ENCODE assay signal across 8 mouse cellular contexts in genomic region chr12:116484991-116485390, GRCm38 (mm10). TPM values are rescaled to one million over a fixed set of nuclear protein-coding genes. Genes with fewer than 3 reads are reported as not detected.
DNase-seq lines count a peak whose midpoint lies in the region; ATAC-seq and TF ChIP-seq lines count a peak whose summit lies in the region.

No protein-coding gene starts in this region.

- 66% methylated on average over 8 of the region's 8 CpGs for WGBS in lung, embryonic 16.5 days
- 79% methylated on average over 8 of the region's 8 CpGs for WGBS in limb, embryonic 14.5 days
- 67% methylated on average over 8 of the region's 8 CpGs for WGBS in stomach, postnatal 0 days

- no peak overlapping the region for H3K4me3 ChIP-seq in lung, embryonic 16.5 days (ENCODE audit: low read length)
- H3K4me3 ChIP-seq in limb, embryonic 14.5 days (replicated peaks; ENCODE audit: low read length) = no peak overlapping the region
- H3K4me3 ChIP-seq in stomach, postnatal 0 days (ENCODE audit: low read depth, low read length) = peak overlapping the region; percentile 54

- H3K27ac ChIP-seq in lung, embryonic 16.5 days (ENCODE audit: low read length) = no peak overlapping the region
- no peak overlapping the region for H3K27ac ChIP-seq in limb, embryonic 14.5 days (replicated peaks; ENCODE audit: low read depth, low read length)
- H3K27ac ChIP-seq in stomach, postnatal 0 days (replicated peaks) = no peak overlapping the region

- TF ChIP-seq CTCF in stomach, postnatal 0 days (IDR thresholded peaks at IDR 0.05; ENCODE audit: low read depth) = no peak

- no peaks in the 10 kb centered on the region for H3K9me3 ChIP-seq in lung, embryonic 16.5 days (ENCODE audit: control insufficient read depth, low read length)
- H3K9me3 ChIP-seq in limb, embryonic 14.5 days (ENCODE audit: control insufficient read depth, low read length) = no peaks in the 10 kb centered on the region
- no peaks in the 10 kb centered on the region for H3K9me3 ChIP-seq in stomach, postnatal 0 days (ENCODE audit: control insufficient read depth, low read length)

- no peak for TF ChIP-seq POLR2A in limb, embryonic 14.5 days (IDR thresholded peaks at IDR 0.05; ENCODE audit: borderline replicate concordance, extremely low read depth, insufficient read depth, insufficient read length)

- ATAC-seq in cerebellum, adult (ENCODE audit: insufficient number of reproducible peaks, low FRiP score, low TSS enrichment) = 0 out of 2 replicates have a peak, but pooled peaks have one; percentile 2
- no peak for ATAC-seq in lung, embryonic 16.5 days (ENCODE audit: low read depth)
- ATAC-seq in limb, embryonic 14.5 days (ENCODE audit: low FRiP score, low read depth) = peak; percentile 7; the same call in 1 of the 2 replicates
- ATAC-seq in stomach, postnatal 0 days (ENCODE audit: low FRiP score, low TSS enrichment) = no peak

- no peaks in the 10 kb centered on the region for H3K36me3 ChIP-seq in lung, embryonic 16.5 days (ENCODE audit: control insufficient read depth, insufficient read depth, low read length)
- no peaks in the 10 kb centered on the region for H3K36me3 ChIP-seq in limb, embryonic 14.5 days (ENCODE audit: control insufficient read depth, insufficient read depth, low read length)
- no peaks in the 10 kb centered on the region for H3K36me3 ChIP-seq in stomach, postnatal 0 days (ENCODE audit: control insufficient read depth, insufficient read depth, low read length)

- TF ChIP-seq EP300 in stomach, postnatal 0 days (optimal IDR thresholded peaks at IDR 0.05) = no peak

- H3K27me3 ChIP-seq in lung, embryonic 16.5 days (ENCODE audit: control insufficient read depth, insufficient read depth, low read depth, low read length) = peaks cover 9% of the 10 kb centered on the region; the same call in 1 of the 2 replicates
- peaks cover 14% of the 10 kb centered on the region; the same call in 1 of the 2 replicates for H3K27me3 ChIP-seq in limb, embryonic 14.5 days (ENCODE audit: control insufficient read depth, insufficient read depth, low read length)
- H3K27me3 ChIP-seq in stomach, postnatal 0 days (ENCODE audit: control insufficient read depth, insufficient read depth, low read length) = no peaks in the 10 kb centered on the region

- peaks cover 6% of the 10 kb centered on the region for H3K4me1 ChIP-seq in lung, embryonic 16.5 days (replicated peaks; ENCODE audit: control insufficient read depth, insufficient read depth, low read length)
- H3K4me1 ChIP-seq in limb, embryonic 14.5 days (ENCODE audit: control insufficient read depth, insufficient read depth, low read length) = peaks cover 8% of the 10 kb centered on the region; the same call in 1 of the 2 replicates
- peaks cover 2% of the 10 kb centered on the region; the same call in 1 of the 2 replicates for H3K4me1 ChIP-seq in stomach, postnatal 0 days (replicated peaks; ENCODE audit: control insufficient read depth, insufficient read depth)

- H3K9ac ChIP-seq in lung, embryonic 16.5 days (ENCODE audit: low read length) = no peak overlapping the region
- no peak overlapping the region for H3K9ac ChIP-seq in limb, embryonic 14.5 days (ENCODE audit: low read depth, low read length, severe bottlenecking)
- H3K9ac ChIP-seq in stomach, postnatal 0 days (ENCODE audit: low read length) = no peak overlapping the region

- DNase-seq in cerebellum, adult 18-20 months = no peak
- DNase-seq in lung, postnatal 36 days = no peak
- DNase-seq in limb, embryonic 14.5 days (ENCODE audit: low spot score) = no peak
- no peak for DNase-seq in stomach, postnatal 0 days (ENCODE audit: low spot score)
- DNase-seq in adipocyte (ENCODE audit: low spot score) = no peak
- no peak for DNase-seq in gastrocnemius, postnatal 10 days

- H3K4me2 ChIP-seq in lung, embryonic 16.5 days (ENCODE audit: low read depth, low read length) = peak overlapping the region; percentile 97
- peak overlapping the region; percentile 96; the same call in 1 of the 2 replicates for H3K4me2 ChIP-seq in limb, embryonic 14.5 days (replicated peaks; ENCODE audit: low read depth, low read length, severe bottlenecking)
- peak overlapping the region; percentile 91 for H3K4me2 ChIP-seq in stomach, postnatal 0 days (replicated peaks; ENCODE audit: low read depth)

RNA-seq across cellular contexts. Expression of gene Ptprn2, which starts 0.5 kb away (rescaled TPM):
- 0.13 and 0.19 TPM in 2 replicates for polyA plus RNA-seq in lung, embryonic 16.5 days (2015; fragmentation: Nextera tagmentation; extraction: Ambion mirVana)
- 0.65 and 0.68 TPM in 2 replicates for polyA plus RNA-seq in limb, embryonic 14.5 days (2012; rRNA removed)
- 0.08 and 0.19 TPM in 2 replicates for polyA plus RNA-seq in limb, embryonic 14.5 days (2014; fragmentation: Nextera tagmentation; extraction: Ambion mirVana)
- 5.8 and 6.0 TPM in 2 replicates for polyA plus RNA-seq in stomach, postnatal 0 days (2015; fragmentation: Nextera tagmentation; extraction: Ambion mirVana)
- under 1 TPM; 0.31 to 0.45 TPM for total RNA-seq in gastrocnemius, postnatal 10 days (2021)

Comparison
In these comparisons a context has a peak if more than half of its experiments do, and no peak if none do; other contexts are left out.
1. ATAC-seq: peak in cerebellum, adult (single experiment) and limb, embryonic 14.5 days (single experiment); none in lung, embryonic 16.5 days (single experiment) and stomach, postnatal 0 days (single experiment).
2. Peak in every context shown above with its lines, with median percentiles within 50 percentile points of each other: H3K4me2 ChIP-seq.